Mouse (Mus musculus) neural tube, embryonic 10.5 days (tissue): ENCODE data around the gene Prtg.

ENCODE experiments used
- DNase-seq: peaks from one replicate; pipeline ENCODE4 v3.0.0-alpha.2; 2017; ENCODE audit warnings: low spot score; ENCODE audit errors: extremely low spot score

The Prtg gene

GRCm38 (mm10) chr9:72902611-72903010 is 95.9 kb downstream of the Prtg start:
- DNase-seq: no peak

- no peak for DNase-seq
Observed at GRCm38 (mm10) chr9:72906693-72907103, 100.0 kb downstream of the Prtg start.

GRCm38 (mm10) chr9:72911381-72911780 is 104.7 kb downstream of the Prtg start:
- DNase-seq: no peak

- DNase-seq: no peak
Observed at GRCm38 (mm10) chr9:72913551-72913950, 106.9 kb downstream of the Prtg start.

GRCm38 (mm10) chr9:72915728-72916127 is 109.1 kb downstream of the Prtg start:
- no peak for DNase-seq

GRCm38 (mm10) chr9:72923068-72923467 is 116.4 kb downstream of the Prtg start:
- DNase-seq: no peak

- DNase-seq: peak; percentile 84
Observed at GRCm38 (mm10) chr9:72925021-72925934, 118.6 kb downstream of the Prtg start, which contains the start of gene Pygo1. TSS of gene Pygo1 (plus strand) at chr9:72925645.

- no peak for DNase-seq
Observed at GRCm38 (mm10) chr9:72925935-72926258, 119.2 kb downstream of the Prtg start.

GRCm38 (mm10) chr9:72931166-72931790 is 124.6 kb downstream of the Prtg start:
- no peak for DNase-seq

GRCm38 (mm10) chr9:72935309-72935708 is 128.6 kb downstream of the Prtg start:
- DNase-seq: no peak

- DNase-seq: no peak
Observed at GRCm38 (mm10) chr9:72936301-72936700, 129.6 kb downstream of the Prtg start.

GRCm38 (mm10) chr9:72943424-72943823 is 136.8 kb downstream of the Prtg start:
- DNase-seq: no peak

- no peak for DNase-seq
Observed at GRCm38 (mm10) chr9:72944286-72944685, 137.6 kb downstream of the Prtg start.

GRCm38 (mm10) chr9:72947010-72947409 is 140.3 kb downstream of the Prtg start:
- DNase-seq: no peak

- DNase-seq: no peak
Observed at GRCm38 (mm10) chr9:72949572-72949971, 142.9 kb downstream of the Prtg start.

- DNase-seq: peak; percentile 29
Observed at GRCm38 (mm10) chr9:72954746-72955145, 148.1 kb downstream of the Prtg start.

- DNase-seq: peak; percentile 59
Observed at GRCm38 (mm10) chr9:72955546-72955945, 148.9 kb downstream of the Prtg start.

GRCm38 (mm10) chr9:72958521-72959450 is 152.1 kb downstream of the Prtg start, which contains the start of the genes Dyx1c1 and Gm44503:
TSS of gene Dyx1c1 (plus strand) at chr9:72958785.
TSS of gene Gm44503 (plus strand) at chr9:72958852.
- peak; percentile 88 for DNase-seq

GRCm38 (mm10) chr9:72961346-72961745 is 154.7 kb downstream of the Prtg start:
- no peak for DNase-seq

GRCm38 (mm10) chr9:72961959-72962358 is 155.3 kb downstream of the Prtg start:
- DNase-seq: no peak
